Mouse (Mus musculus) right cerebral cortex, adult 18-20 months (tissue): ENCODE results near the gene Rangap1.
"Not testable (repeated sequence)": the region's sequence is repeated elsewhere in the genome, so short reads cannot be mapped to it uniquely, and the experiment has no call there.

ENCODE experiments used
- DNase-seq: peaks from one replicate; pipeline ENCODE4 v3.0.0; 2022; ENCODE audit warnings: mixed read lengths

The Rangap1 gene

GRCm38 (mm10) chr15:81739296-81739695, 6.0 kb downstream of the Rangap1 start:
- DNase-seq = no peak

- no peak for DNase-seq
These were observed 10.3 kb downstream of the Rangap1 start for GRCm38 (mm10) chr15:81735075-81735474.

GRCm38 (mm10) chr15:81729792-81730635, 15.3 kb downstream of the Rangap1 start:
- DNase-seq = peak; percentile 100

- DNase-seq = peak; percentile 85
These were observed 16.0 kb downstream of the Rangap1 start for GRCm38 (mm10) chr15:81729241-81729791.

GRCm38 (mm10) chr15:81725965-81726364, 19.4 kb downstream of the Rangap1 start:
- no peak for DNase-seq

- no peak for DNase-seq
These were observed 21.7 kb downstream of the Rangap1 start for GRCm38 (mm10) chr15:81723653-81724052.

GRCm38 (mm10) chr15:81722361-81722760, 23.0 kb downstream of the Rangap1 start:
- no peak for DNase-seq

GRCm38 (mm10) chr15:81719139-81719531, 26.2 kb downstream of the Rangap1 start:
- no peak for DNase-seq

- peak; percentile 71 for DNase-seq
These were observed 26.8 kb downstream of the Rangap1 start for GRCm38 (mm10) chr15:81718336-81719138.

GRCm38 (mm10) chr15:81713742-81714141, 31.6 kb downstream of the Rangap1 start:
- no peak for DNase-seq

GRCm38 (mm10) chr15:81710801-81711200, 34.5 kb downstream of the Rangap1 start:
- DNase-seq = no peak

- DNase-seq = no peak
These were observed 35.6 kb downstream of the Rangap1 start for GRCm38 (mm10) chr15:81709686-81710085.

- no peak for DNase-seq
These were observed 36.3 kb downstream of the Rangap1 start for GRCm38 (mm10) chr15:81708991-81709390.

GRCm38 (mm10) chr15:81703094-81703489, 42.2 kb downstream of the Rangap1 start:
- DNase-seq = no peak

- DNase-seq = no peak
These were observed 42.8 kb downstream of the Rangap1 start for GRCm38 (mm10) chr15:81702306-81703093.

GRCm38 (mm10) chr15:81701350-81701749, 44.0 kb downstream of the Rangap1 start:
- DNase-seq = not testable (repeated sequence)

- no peak for DNase-seq
These were observed 44.7 kb downstream of the Rangap1 start for GRCm38 (mm10) chr15:81700601-81701000.

- no peak for DNase-seq
These were observed 45.2 kb downstream of the Rangap1 start for GRCm38 (mm10) chr15:81700161-81700560.

GRCm38 (mm10) chr15:81698532-81698931, 46.8 kb downstream of the Rangap1 start:
- DNase-seq = no peak

GRCm38 (mm10) chr15:81697847-81698246, 47.5 kb downstream of the Rangap1 start:
- no peak for DNase-seq

GRCm38 (mm10) chr15:81697175-81697574, 48.2 kb downstream of the Rangap1 start, which contains the start of gene Chadl:
TSS of gene Chadl (minus strand) at chr15:81697287.
- DNase-seq = peak; percentile 46

GRCm38 (mm10) chr15:81694891-81695290, 50.4 kb downstream of the Rangap1 start:
- no peak for DNase-seq
